In the genomic region with DNA sequence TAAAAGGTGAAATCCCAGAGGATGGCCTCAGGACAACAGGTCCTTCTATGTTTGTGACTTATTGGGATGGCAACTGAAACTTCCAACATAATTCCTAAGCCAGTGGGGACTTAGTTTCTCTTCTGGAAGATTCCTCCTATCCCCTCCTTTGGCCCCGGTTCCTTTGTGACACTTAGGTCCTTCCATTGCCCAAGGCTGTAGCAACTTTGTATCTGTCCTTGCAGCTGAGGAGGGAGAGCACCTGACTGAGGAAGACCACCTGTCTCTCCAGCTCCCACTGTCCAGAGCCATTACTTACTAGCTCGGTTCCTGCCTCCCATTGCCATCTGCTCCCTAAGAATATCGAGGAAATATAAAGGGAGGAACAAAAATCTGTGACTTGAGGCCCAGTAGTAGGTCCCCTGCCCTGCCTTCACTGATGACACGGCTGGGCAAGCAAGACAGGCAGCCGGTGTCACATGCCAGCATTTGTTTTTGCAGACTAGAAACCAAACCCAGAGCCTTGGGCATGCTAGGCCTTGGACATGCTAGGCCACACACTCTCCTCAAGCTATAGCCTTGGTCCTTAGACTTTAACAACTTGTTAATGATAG, we compare ENCODE assay signal across 12 mouse cellular contexts.
DNase-seq lines count a peak whose midpoint lies in the region; ATAC-seq lines count a peak whose summit lies in the region.
"Had no signal": no experiment of that assay in that cellular context is flagged by ENCODE, and none has a peak within 500 bp of the region (broad histone marks: within the 10 kb centered on the region; RNA-seq: fewer than 3 reads in every experiment).

No protein-coding gene starts in this region.

- H3K27me3 ChIP-seq in heart, embryonic 11.5 days (ENCODE audit: control insufficient read depth, insufficient read depth, low read length): no peaks in the 10 kb centered on the region
- no peaks in the 10 kb centered on the region for H3K27me3 ChIP-seq in limb, embryonic 12.5 days
- H3K27me3 ChIP-seq in limb, embryonic 10.5 days (ENCODE audit: low read depth, poor library complexity, severe bottlenecking): no peaks in the 10 kb centered on the region
- no peaks in the 10 kb centered on the region for H3K27me3 ChIP-seq in embryonic facial prominence, embryonic 12.5 days
- no peaks in the 10 kb centered on the region for H3K27me3 ChIP-seq in limb, embryonic 13.5 days
- H3K27me3 ChIP-seq: hindbrain, embryonic 15.5 days; neural tube, embryonic 12.5 days had no signal

- H3K9me3 ChIP-seq in heart, embryonic 11.5 days (replicated peaks; ENCODE audit: control insufficient read depth, low read length): no peaks in the 10 kb centered on the region
- H3K9me3 ChIP-seq in limb, embryonic 12.5 days: no peaks in the 10 kb centered on the region
- H3K9me3 ChIP-seq in limb, embryonic 10.5 days (replicated peaks): no peaks in the 10 kb centered on the region
- H3K9me3 ChIP-seq in embryonic facial prominence, embryonic 12.5 days: no peaks in the 10 kb centered on the region
- no peaks in the 10 kb centered on the region for H3K9me3 ChIP-seq in limb, embryonic 13.5 days
- H3K9me3 ChIP-seq: forebrain, embryonic 10.5 days; hindbrain, embryonic 15.5 days; neural tube, embryonic 12.5 days had no signal

- WGBS in heart, embryonic 11.5 days (ENCODE audit: insufficient replicate concordance): 77% methylated on average over 5 of the region's 5 CpGs
- 81% methylated on average over 5 of the region's 5 CpGs for WGBS in limb, embryonic 12.5 days
- WGBS in limb, embryonic 10.5 days: 88% methylated on average over 5 of the region's 5 CpGs
- 79% methylated on average over 5 of the region's 5 CpGs for WGBS in embryonic facial prominence, embryonic 12.5 days
- 81% methylated on average over 5 of the region's 5 CpGs for WGBS in limb, embryonic 13.5 days

- H3K4me3 ChIP-seq in heart, embryonic 11.5 days (ENCODE audit: low read depth, low read length): no peak overlapping the region
- H3K4me3 ChIP-seq in limb, embryonic 12.5 days (replicated peaks): no peak overlapping the region
- no peak overlapping the region for H3K4me3 ChIP-seq in limb, embryonic 10.5 days
- H3K4me3 ChIP-seq in embryonic facial prominence, embryonic 12.5 days: no peak overlapping the region
- no peak overlapping the region for H3K4me3 ChIP-seq in limb, embryonic 13.5 days
- H3K4me3 ChIP-seq: forebrain, embryonic 10.5 days; hindbrain, embryonic 15.5 days; neural tube, embryonic 12.5 days had no signal

- H3K36me3 ChIP-seq in heart, embryonic 11.5 days (ENCODE audit: control insufficient read depth, insufficient read depth, low read length): no peaks in the 10 kb centered on the region
- H3K36me3 ChIP-seq in limb, embryonic 12.5 days: peaks cover 26% of the 10 kb centered on the region; the same call in 1 of the 2 replicates
- peaks cover 36% of the 10 kb centered on the region for H3K36me3 ChIP-seq in limb, embryonic 10.5 days
- 0 out of 2 replicates have a peak, but pooled peaks cover 15% of the 10 kb centered on the region for H3K36me3 ChIP-seq in embryonic facial prominence, embryonic 12.5 days
- H3K36me3 ChIP-seq in limb, embryonic 13.5 days: peaks cover 20% of the 10 kb centered on the region
- H3K36me3 ChIP-seq: forebrain, embryonic 10.5 days; hindbrain, embryonic 15.5 days; neural tube, embryonic 12.5 days had no signal

- peak overlapping the region; percentile 96 for H3K27ac ChIP-seq in heart, embryonic 11.5 days (ENCODE audit: low read depth, low read length)
- peak overlapping the region; percentile 95 for H3K27ac ChIP-seq in limb, embryonic 12.5 days
- H3K27ac ChIP-seq in limb, embryonic 10.5 days: no peak overlapping the region
- H3K27ac ChIP-seq in embryonic facial prominence, embryonic 12.5 days: peak overlapping the region; percentile 87
- H3K27ac ChIP-seq in limb, embryonic 13.5 days: peak overlapping the region; percentile 97
- H3K27ac ChIP-seq: neural tube, embryonic 12.5 days had no signal

- no peak overlapping the region for H3K4me2 ChIP-seq in heart, embryonic 11.5 days
- peak overlapping the region; percentile 42; the same call in 1 of the 2 replicates for H3K4me2 ChIP-seq in limb, embryonic 12.5 days
- H3K4me2 ChIP-seq in embryonic facial prominence, embryonic 12.5 days (replicated peaks): no peak overlapping the region
- H3K4me2 ChIP-seq in limb, embryonic 13.5 days (replicated peaks): peak overlapping the region; percentile 57
- H3K4me2 ChIP-seq: hindbrain, embryonic 15.5 days; neural tube, embryonic 12.5 days had no signal

- DNase-seq in heart, postnatal 4 days: no peak
- DNase-seq in limb, embryonic 10.5 days (ENCODE audit: low spot score): no peak
- DNase-seq: thymus, postnatal 25 days had no signal

- no peak for ATAC-seq in heart, embryonic 11.5 days (replicated peaks; ENCODE audit: insufficient number of reproducible peaks, low FRiP score, low TSS enrichment)
- ATAC-seq in limb, embryonic 12.5 days (ENCODE audit: insufficient number of reproducible peaks, insufficient read depth, low FRiP score, low TSS enrichment, low read depth): no peak
- no peak for ATAC-seq in embryonic facial prominence, embryonic 12.5 days (ENCODE audit: insufficient number of reproducible peaks, insufficient read depth, low FRiP score, low TSS enrichment)
- ATAC-seq in limb, embryonic 13.5 days (ENCODE audit: low FRiP score, low read depth): no peak
- ATAC-seq in cerebellum, adult (ENCODE audit: insufficient number of reproducible peaks, low FRiP score, low TSS enrichment): no peak
- no peak for ATAC-seq in erythroblast, adult 5-6 weeks (replicated peaks; ENCODE audit: low FRiP score, poor library complexity, severe bottlenecking)

- H3K4me1 ChIP-seq in heart, embryonic 11.5 days (ENCODE audit: control insufficient read depth, insufficient read depth, low read length): peaks cover 76% of the 10 kb centered on the region
- peaks cover 59% of the 10 kb centered on the region for H3K4me1 ChIP-seq in limb, embryonic 12.5 days (replicated peaks)
- H3K4me1 ChIP-seq in limb, embryonic 10.5 days: peaks cover 69% of the 10 kb centered on the region
- peaks cover 56% of the 10 kb centered on the region for H3K4me1 ChIP-seq in embryonic facial prominence, embryonic 12.5 days
- peaks cover 63% of the 10 kb centered on the region for H3K4me1 ChIP-seq in limb, embryonic 13.5 days

- H3K9ac ChIP-seq in heart, embryonic 11.5 days (ENCODE audit: low read depth, low read length): peak overlapping the region; percentile 81; the same call in 1 of the 2 replicates
- no peak overlapping the region for H3K9ac ChIP-seq in limb, embryonic 12.5 days (replicated peaks)
- no peak overlapping the region for H3K9ac ChIP-seq in embryonic facial prominence, embryonic 12.5 days
- H3K9ac ChIP-seq in limb, embryonic 13.5 days: 0 out of 2 replicates have a peak overlapping the region, but pooled peaks have one; percentile 5
- H3K9ac ChIP-seq: hindbrain, embryonic 15.5 days; neural tube, embryonic 12.5 days had no signal

Comparison
In these comparisons a context has a peak if more than half of its experiments do, and no peak if none do; other contexts are left out.
1. H3K9ac ChIP-seq: peak in heart, embryonic 11.5 days (single experiment) and limb, embryonic 13.5 days (single experiment); none in limb, embryonic 12.5 days (single experiment) and embryonic facial prominence, embryonic 12.5 days (single experiment).
2. H3K4me2 ChIP-seq: peak in limb, embryonic 12.5 days (single experiment) and limb, embryonic 13.5 days (single experiment); none in heart, embryonic 11.5 days (single experiment) and embryonic facial prominence, embryonic 12.5 days (single experiment).